Mouse (Mus musculus) midbrain, embryonic 10.5 days (tissue): ENCODE measurements around the gene Dclk1. TPM values are rescaled to one million over a fixed set of nuclear protein-coding genes. Genes with fewer than 3 reads are reported as not detected.

Experiments used
- DNase-seq: peaks from one replicate; pipeline ENCODE4 v3.0.0-alpha.2; 2017; ENCODE audit warnings: low spot score
- H3K27ac ChIP-seq: fragments of 300-500 bp; sonication (generic); replicated peaks from 2 replicates; pipeline ENCODE4 v1.5.1; 2016; ENCODE audit warnings: mild to moderate bottlenecking
- H3K27me3 ChIP-seq: fragments of 300-500 bp; sonication (generic); 2 replicates; pipeline ENCODE4 v1.6.1; 2016; ENCODE audit warnings: low read depth, mild to moderate bottlenecking; ENCODE audit not compliant: poor library complexity, severe bottlenecking
- H3K36me3 ChIP-seq: fragments of 300-500 bp; sonication (generic); 2 replicates; pipeline ENCODE4 v1.6.1; 2016; ENCODE audit warnings: mild to moderate bottlenecking, moderate library complexity
- H3K4me1 ChIP-seq: fragments of 300-500 bp; sonication (generic); 2 replicates; pipeline ENCODE4 v1.6.1; 2016
- H3K4me3 ChIP-seq: fragments of 300-500 bp; sonication (generic); 2 replicates; pipeline ENCODE4 v1.5.1; 2016; ENCODE audit warnings: mild to moderate bottlenecking, moderate library complexity
- H3K9me3 ChIP-seq: fragments of 300-500 bp; sonication (generic); replicated peaks from 2 replicates; pipeline ENCODE4 v1.6.1; 2016; ENCODE audit warnings: mild to moderate bottlenecking
- WGBS: fragments of 180-500 bp; shearing (Covaris S2); methylation state at CpG from one replicate; pipeline ENCODE4 v1.1.7; 2016; 5-methylcytosine and 5-hydroxymethylcytosine counted together
- polyA plus RNA-seq: library from polyadenylated mRNA; unstranded; fragments of >200 nt; fragmentation: Nextera tagmentation; extraction: Ambion mirVana; gene quantifications from 2 replicates; pipeline ENCODE4 v1.2.1, GENCODE M21; 2016

Gene Dclk1
- polyA plus RNA-seq, 1 experiment from 2014 or later, result 42.2 TPM

DNA sequence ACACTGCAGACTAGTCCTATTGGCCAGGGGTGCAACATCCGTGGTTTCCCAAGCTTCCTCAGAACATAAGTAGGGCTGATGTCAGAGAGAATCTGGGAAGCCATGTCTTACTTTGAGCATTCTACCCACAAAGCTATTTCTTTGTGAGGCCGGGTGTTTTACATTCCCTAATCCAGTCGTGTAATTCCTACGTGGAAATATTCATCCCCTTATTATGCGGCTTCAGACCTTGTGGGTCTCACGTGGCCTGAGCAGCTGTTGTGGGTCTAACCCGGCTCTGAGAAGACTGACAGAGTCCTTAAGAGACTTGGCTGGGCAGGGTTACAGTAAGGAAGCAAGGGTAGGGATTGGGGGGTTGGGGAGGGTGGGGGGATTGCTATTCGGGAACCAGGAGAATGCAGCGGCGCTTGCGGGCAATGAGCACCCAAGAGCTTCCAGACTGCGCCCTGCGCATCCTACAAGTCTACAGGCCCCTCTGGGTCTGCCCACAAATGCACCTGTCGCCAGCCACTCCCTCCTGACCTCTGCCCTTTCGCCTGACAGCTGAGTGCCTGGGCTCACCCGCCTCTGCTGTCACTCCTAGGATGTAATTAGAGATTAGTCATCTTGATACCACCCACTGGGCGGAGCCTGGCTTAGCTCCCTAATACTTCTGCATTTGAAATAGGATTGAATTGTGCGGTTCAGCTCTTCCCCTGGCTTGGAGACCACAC lies 15.5 kb upstream of the Dclk1 start:
- H3K27me3 ChIP-seq, result no peaks in the 10 kb centered on the region
- peaks cover 30% of the 10 kb centered on the region for H3K4me1 ChIP-seq
- WGBS, result 27% methylated on average over 18 of the region's 18 CpGs
- H3K36me3 ChIP-seq, result no peaks in the 10 kb centered on the region
- 0 out of 2 replicates have a peak, but pooled peaks cover 4% of the 10 kb centered on the region for H3K9me3 ChIP-seq
- H3K4me3 ChIP-seq, result peak overlapping the region; percentile 40
- peak overlapping the region; percentile 55 for H3K27ac ChIP-seq
- DNase-seq, result peak; percentile 59

GRCm38 (mm10) chr3:55227214-55227581 lies 15.0 kb upstream of the Dclk1 start:
- 0 out of 2 replicates have a peak, but pooled peaks cover 4% of the 10 kb centered on the region for H3K9me3 ChIP-seq
- WGBS, result 23% methylated on average over 4 of the region's 4 CpGs

DNA sequence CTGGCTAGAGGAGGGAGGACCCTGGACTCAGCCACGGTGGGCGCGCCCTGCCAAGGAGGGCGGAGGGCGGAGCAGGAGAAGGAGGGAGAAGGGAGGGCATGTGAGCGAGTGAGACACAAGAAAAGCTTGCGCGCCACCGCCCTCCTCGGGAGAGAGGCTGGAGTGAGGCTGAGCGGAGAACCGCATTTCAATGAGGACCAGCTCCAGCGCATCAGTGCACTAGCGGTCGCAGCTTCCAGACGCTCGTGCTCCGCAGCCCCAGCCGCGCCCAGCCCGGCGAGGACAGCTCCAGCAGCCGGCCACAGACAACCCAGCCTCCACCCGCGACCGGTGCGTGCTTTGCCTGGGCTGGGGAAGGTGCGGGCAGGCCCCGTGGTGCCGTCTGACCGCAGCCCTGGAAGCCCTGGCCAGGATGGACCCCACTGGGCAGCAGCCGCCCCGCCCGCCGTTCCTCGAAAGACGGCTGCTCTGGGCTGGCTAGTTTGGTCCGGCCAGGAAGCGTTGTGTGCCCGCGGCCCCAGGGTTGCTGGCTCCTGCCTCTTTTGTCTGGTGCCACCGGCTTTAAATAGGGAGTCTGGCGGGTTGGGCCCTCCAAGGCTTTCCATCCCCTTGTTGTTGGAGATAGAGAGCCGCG lies 375 bp downstream of the Dclk1 start:
- peak overlapping the region; percentile 94 for H3K27ac ChIP-seq
- peak overlapping the region; percentile 81 for H3K4me3 ChIP-seq
- no peaks in the 10 kb centered on the region for H3K9me3 ChIP-seq
- peaks cover 28% of the 10 kb centered on the region for H3K27me3 ChIP-seq
- WGBS, result under 1% methylated on average over 45 of the region's 45 CpGs
- DNase-seq, result peak; percentile 90
- H3K4me1 ChIP-seq, result peaks cover 33% of the 10 kb centered on the region
- H3K36me3 ChIP-seq, result peaks cover 8% of the 10 kb centered on the region

More at GRCm38 (mm10) chr3:55227214-55227581, 15.0 kb upstream of the Dclk1 start:
- Histone ChIP-seq H3K4me1 (peaks cover 30% of the 10 kb centered on the region), H3K4me3 (peak overlapping the region; percentile 40), H3K36me3 (no peaks in the 10 kb centered on the region), H3K27me3 (no peaks in the 10 kb centered on the region), H3K27ac (peak overlapping the region; percentile 55; the same call in 1 of the 2 replicates)
- DNase-seq, result no peak

- no peak for DNase-seq
- H3K27ac ChIP-seq, result peak overlapping the region; percentile 94
- WGBS, result 3% methylated on average over 8 of the region's 8 CpGs
- peaks cover 28% of the 10 kb centered on the region for H3K27me3 ChIP-seq
- peak overlapping the region; percentile 81 for H3K4me3 ChIP-seq
- peaks cover 12% of the 10 kb centered on the region for H3K36me3 ChIP-seq
- peaks cover 34% of the 10 kb centered on the region for H3K4me1 ChIP-seq
- H3K9me3 ChIP-seq, result no peaks in the 10 kb centered on the region
Observed at GRCm38 (mm10) chr3:55243056-55243471, 900 bp downstream of the Dclk1 start.

DNA sequence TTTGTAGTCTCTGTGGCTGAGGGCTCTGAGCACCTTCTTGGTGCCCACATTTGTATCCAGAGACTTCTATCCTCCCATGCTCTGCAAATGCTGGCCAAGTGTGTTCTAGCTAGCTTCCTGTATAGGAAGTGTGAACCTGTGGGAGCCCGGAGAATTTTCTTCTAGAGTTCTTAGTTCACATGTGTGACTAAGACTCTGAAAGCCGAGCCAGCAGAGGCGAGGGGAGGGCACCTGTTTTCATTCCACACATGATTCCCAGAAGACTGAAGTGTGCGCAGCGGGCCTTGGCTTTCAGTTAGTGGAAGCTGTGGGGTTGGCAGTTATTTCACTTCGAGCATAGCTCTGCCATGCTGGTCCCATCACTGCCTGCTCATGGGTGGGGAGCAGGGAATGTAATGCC lies 1.9 kb downstream of the Dclk1 start:
- H3K36me3 ChIP-seq, result peaks cover 18% of the 10 kb centered on the region
- H3K27me3 ChIP-seq, result peaks cover 28% of the 10 kb centered on the region
- H3K4me1 ChIP-seq, result peaks cover 34% of the 10 kb centered on the region
- 84% methylated on average over 6 of the region's 6 CpGs for WGBS
- H3K27ac ChIP-seq, result no peak overlapping the region
- H3K4me3 ChIP-seq, result peak overlapping the region; percentile 81; the same call in 1 of the 2 replicates
- no peaks in the 10 kb centered on the region for H3K9me3 ChIP-seq
- no peak for DNase-seq

DNA sequence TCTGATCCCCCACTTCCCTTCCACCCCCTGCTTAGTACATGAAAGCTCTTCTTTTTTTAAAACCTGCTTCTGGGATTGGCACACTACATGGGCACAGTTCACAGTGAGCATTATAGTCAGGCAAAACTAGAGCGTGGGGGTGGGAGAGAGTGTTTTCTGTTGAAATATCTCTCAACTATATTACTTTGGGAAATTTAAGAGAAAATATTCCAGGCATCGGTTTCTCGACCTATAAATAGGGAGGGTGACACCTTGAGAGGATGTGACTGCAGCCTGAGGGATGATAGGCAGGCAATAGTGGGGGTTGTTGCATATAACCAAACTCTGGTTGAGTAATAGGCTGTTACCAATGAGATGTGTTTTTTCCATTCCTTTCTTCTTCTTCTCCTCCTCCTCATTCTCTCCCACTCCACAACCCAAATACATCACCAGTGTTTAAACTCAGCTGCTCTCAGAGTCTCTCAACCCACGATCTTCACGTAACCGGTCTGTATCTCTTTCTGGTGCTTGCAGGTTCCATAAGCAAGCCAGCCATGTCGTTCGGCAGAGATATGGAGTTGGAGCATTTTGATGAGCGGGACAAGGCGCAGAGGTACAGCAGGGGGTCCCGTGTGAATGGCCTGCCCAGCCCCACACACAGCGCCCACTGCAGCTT lies 4.6 kb downstream of the Dclk1 start:
- WGBS, result 88% methylated on average over 12 of the region's 12 CpGs
- Histone ChIP-seq H3K27ac (0 out of 2 replicates have a peak overlapping the region, but pooled peaks have one; percentile 23), H3K27me3 (peaks cover 17% of the 10 kb centered on the region), H3K4me1 (peaks cover 32% of the 10 kb centered on the region), H3K4me3 (no peak overlapping the region), H3K36me3 (peaks cover 18% of the 10 kb centered on the region), H3K9me3 (no peaks in the 10 kb centered on the region)
- no peak for DNase-seq

GRCm38 (mm10) chr3:55248048-55248447 lies 5.9 kb downstream of the Dclk1 start:
- Histone ChIP-seq H3K4me1 (peaks cover 19% of the 10 kb centered on the region), H3K9me3 (no peaks in the 10 kb centered on the region), H3K36me3 (peaks cover 25% of the 10 kb centered on the region), H3K27me3 (peaks cover 12% of the 10 kb centered on the region), H3K4me3 (no peak overlapping the region), H3K27ac (no peak overlapping the region)
- 88% methylated on average over 3 of the region's 3 CpGs for WGBS
- no peak for DNase-seq

- DNase-seq, result no peak
- 88% methylated on average over 6 of the region's 6 CpGs for WGBS
Observed at GRCm38 (mm10) chr3:55248508-55248907, 6.3 kb downstream of the Dclk1 start.

GRCm38 (mm10) chr3:55250631-55251030 lies 8.5 kb downstream of the Dclk1 start:
- Histone ChIP-seq H3K27me3 (no peaks in the 10 kb centered on the region), H3K36me3 (peaks cover 30% of the 10 kb centered on the region), H3K4me3 (no peak overlapping the region), H3K9me3 (no peaks in the 10 kb centered on the region), H3K27ac (no peak overlapping the region), H3K4me1 (peaks cover 7% of the 10 kb centered on the region)
- WGBS, result 92% methylated on average over 2 of the region's 2 CpGs
- DNase-seq, result no peak

More at GRCm38 (mm10) chr3:55248508-55248907, 6.3 kb downstream of the Dclk1 start:
- Histone ChIP-seq H3K4me3 (no peak overlapping the region), H3K36me3 (peaks cover 28% of the 10 kb centered on the region), H3K9me3 (no peaks in the 10 kb centered on the region), H3K27ac (no peak overlapping the region), H3K4me1 (peaks cover 15% of the 10 kb centered on the region), H3K27me3 (peaks cover 9% of the 10 kb centered on the region)

DNA sequence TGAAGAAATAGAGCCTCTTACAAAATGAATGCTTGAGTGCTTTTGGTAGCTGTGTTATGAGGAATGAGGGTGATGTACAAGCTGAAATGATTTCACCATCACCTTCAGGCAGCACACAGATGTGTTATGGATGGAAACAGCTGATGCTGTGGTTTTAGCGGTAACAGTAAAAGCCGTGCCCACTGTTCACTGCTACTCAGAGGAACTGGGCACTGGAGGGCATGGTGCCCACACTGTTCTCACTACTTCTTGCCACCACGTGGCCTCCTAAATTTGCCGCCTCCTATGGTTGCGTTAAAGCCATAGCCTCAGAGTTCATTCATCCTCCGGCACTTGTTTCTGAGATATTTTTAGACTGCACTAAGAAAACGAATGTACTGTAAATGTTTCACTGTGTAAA lies 18.0 kb downstream of the Dclk1 start:
- no peak for DNase-seq
- Histone ChIP-seq H3K4me1 (0 out of 2 replicates have a peak, but pooled peaks cover 3% of the 10 kb centered on the region), H3K4me3 (no peak overlapping the region), H3K27ac (no peak overlapping the region), H3K9me3 (no peaks in the 10 kb centered on the region), H3K27me3 (no peaks in the 10 kb centered on the region), H3K36me3 (peaks cover 11% of the 10 kb centered on the region)
- WGBS, result 92% methylated on average over 7 of the region's 7 CpGs

- Histone ChIP-seq H3K36me3 (no peaks in the 10 kb centered on the region), H3K4me3 (no peak overlapping the region), H3K4me1 (peaks cover 9% of the 10 kb centered on the region), H3K27ac (no peak overlapping the region), H3K9me3 (no peaks in the 10 kb centered on the region), H3K27me3 (no peaks in the 10 kb centered on the region)
- 93% methylated on average over 5 of the region's 5 CpGs for WGBS
- no peak for DNase-seq
Observed at GRCm38 (mm10) chr3:55266091-55266490, 23.9 kb downstream of the Dclk1 start.

GRCm38 (mm10) chr3:55269802-55270201 lies 27.6 kb downstream of the Dclk1 start:
- H3K4me1 ChIP-seq, result peaks cover 10% of the 10 kb centered on the region
- no peaks in the 10 kb centered on the region for H3K27me3 ChIP-seq
- WGBS, result 86% methylated on average over 4 of the region's 4 CpGs
- H3K4me3 ChIP-seq, result no peak overlapping the region
- H3K9me3 ChIP-seq, result no peaks in the 10 kb centered on the region
- DNase-seq, result no peak
- H3K36me3 ChIP-seq, result no peaks in the 10 kb centered on the region
- no peak overlapping the region for H3K27ac ChIP-seq
